Mouse (Mus musculus): ENCODE results near the gene 1700001P01Rik. TPM values are rescaled to one million over a fixed set of nuclear protein-coding genes. Genes with fewer than 3 reads are reported as not detected.
"Not testable (repeated sequence)": the region's sequence is repeated elsewhere in the genome, so short reads cannot be mapped to it uniquely, and the experiment has no call there.

1700001P01Rik gene
- total RNA-seq, 2 experiments from 2014 or later: 0.51 TPM; not detected in 1

DNA sequence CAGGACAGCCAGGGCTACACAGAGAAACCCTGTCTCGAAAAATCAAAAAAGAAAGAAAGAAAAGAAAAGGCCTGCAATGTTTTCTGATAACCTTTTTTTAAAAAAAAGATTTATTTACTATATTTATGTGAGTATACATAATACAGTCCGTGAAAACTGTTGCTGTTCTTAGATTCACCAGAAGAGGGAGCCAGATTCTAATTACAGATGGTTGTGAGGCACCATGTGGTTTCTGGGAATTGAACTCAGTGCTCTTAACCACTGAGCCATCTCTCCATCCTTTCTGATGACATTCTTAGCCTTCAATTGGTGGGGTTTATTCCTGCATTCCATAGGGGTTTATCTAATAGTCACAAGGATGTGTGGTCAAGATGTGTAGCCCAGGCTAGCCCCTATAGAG lies 17.4 kb upstream of the 1700001P01Rik start:
- no peak for DNase-seq

DNA sequence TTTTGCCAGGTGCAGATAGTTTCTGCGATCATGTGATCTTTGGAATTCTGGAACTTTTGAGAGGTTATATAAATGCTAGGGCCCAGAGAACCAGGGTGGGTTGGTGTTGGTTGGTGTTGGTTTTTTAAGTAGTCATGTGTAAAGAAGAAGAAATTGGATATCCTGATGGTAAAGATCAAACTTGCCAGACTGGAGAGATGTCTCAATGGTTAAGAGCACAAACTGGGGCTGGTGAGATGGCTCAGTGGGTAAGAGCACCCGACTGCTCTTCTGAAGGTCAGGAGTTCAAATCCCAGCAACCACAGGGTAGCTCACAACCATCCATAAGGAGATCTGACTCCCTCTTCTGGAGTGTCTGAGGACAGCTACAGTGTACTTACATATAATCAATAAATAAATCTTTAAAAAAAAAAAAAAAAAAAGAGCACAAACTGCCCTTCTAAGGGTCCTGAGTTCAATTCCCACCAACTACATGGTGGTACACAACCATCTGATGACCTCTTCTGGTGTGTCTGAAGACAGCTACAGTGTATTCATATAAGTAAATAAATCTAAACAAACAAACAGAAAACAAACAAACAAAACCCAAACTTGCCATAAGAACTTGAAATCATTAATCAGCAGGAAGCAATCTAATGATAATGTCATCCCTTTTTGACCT lies 15.2 kb upstream of the 1700001P01Rik start:
- DNase-seq: not testable (repeated sequence)

GRCm38 (mm10) chr11:97789727-97790126 lies 14.0 kb upstream of the 1700001P01Rik start:
- no peak for DNase-seq

- no peak for DNase-seq
These were observed 12.2 kb upstream of the 1700001P01Rik start for GRCm38 (mm10) chr11:97787961-97788360.

DNA sequence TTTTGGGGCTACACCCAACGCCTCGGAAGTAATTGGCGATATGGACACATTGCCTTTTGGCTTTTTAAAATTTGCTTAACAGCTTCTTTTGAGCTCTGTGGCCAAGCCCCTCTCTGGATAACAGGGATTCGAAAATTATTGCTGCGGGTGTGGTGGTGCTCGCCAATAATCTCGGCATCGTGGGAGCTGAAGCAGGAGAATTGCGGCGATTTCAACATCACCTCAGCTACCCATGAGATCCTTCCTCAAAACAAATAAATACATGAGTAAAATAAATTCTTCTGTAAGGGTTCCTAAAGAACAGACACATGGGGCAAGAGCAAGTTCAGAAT lies 6.8 kb upstream of the 1700001P01Rik start:
- DNase-seq: no peak

DNA sequence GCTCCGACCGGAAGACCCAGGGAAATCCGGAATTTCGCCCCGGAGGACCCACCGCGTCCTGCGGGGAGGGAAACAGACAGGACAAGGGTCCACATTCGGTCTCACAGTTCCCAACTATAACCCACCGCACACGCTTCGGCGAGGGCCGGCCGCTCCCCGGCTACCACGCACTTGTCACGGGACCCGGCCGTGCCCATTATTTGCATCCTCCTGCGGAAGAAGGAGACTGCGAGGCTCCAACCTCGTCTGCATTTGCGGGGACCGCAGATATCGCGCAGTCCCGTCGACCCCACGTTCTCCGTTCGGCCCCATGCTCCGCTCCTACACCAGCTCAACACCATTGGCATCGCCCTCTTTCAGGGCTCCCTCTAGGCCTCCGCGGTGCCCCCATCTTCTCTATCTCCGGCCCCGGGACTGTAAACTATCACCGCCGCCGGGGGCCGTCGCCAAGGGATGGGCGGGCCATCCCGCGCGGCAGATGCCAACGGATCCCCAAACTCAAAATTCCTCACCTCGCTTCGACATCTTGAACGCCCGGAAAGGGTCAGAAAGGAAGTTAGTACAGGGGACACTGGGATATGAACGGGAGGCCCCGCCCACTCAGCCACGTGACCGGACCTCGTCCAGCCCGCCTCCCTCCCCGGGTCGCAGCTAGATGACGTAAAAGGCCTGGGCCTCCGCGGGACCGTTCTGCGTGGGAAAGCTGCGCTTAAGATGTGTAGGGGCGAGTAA lies 6.3 kb upstream of the 1700001P01Rik start, which contains the start of gene Rpl23:
Gene Rpl23, minus strand, starts transcription at position 606 of the 732 bp plus-strand sequence.
- DNase-seq: peak; percentile 100

DNA sequence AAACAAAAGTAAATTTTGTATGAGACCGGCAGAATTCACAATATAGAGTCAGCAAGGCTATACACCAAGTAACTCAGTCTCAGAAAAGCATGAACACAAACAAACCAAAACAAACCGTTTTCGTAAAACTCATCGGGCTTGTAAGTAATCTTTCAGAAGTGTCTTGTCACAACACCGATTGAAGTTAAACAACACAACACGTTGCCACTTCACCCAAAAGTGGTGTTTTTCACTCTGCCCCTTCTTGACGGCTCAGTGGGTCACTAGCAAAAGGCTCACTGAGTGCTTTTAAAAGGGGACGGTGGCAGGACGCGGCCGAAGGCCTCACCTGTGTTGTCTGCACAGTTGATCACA lies 5.7 kb upstream of the 1700001P01Rik start:
- no peak for DNase-seq

DNA sequence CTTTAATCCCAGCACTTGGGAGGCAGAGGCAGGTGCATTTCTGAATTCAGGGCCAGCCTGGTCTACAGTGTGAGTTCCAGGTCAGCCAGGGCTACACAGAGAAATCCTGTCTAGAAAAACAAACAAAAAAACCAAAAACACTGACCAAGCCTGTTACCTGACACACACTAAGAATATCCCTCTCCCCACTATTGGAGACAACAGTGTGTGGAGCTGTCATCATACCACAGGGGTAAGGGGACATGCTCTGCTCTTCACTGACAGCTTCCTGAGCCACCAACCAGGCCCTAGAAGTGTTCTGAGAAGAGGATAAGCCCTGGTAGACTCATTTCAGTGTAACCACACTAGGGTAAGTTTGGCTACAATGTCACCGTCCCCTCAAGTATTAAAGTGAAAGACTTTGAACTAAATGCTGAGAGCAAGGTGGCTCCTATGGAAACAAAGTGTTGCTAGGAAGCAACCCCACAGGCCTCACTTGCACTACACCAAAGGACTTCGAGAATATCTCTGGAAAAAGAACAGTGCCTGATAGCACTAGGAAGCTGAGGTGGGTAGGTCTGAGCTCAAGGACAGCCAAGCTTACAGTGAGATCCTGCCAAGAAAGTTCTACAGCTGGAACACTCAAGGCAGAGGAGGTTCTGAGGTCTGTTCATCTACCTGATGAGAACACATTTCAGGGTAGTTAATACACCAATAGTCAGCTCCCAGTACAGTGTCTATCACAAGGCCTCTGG lies 4.4 kb upstream of the 1700001P01Rik start:
- no peak for DNase-seq

GRCm38 (mm10) chr11:97778918-97779317 lies 3.2 kb upstream of the 1700001P01Rik start:
- no peak for DNase-seq

DNA sequence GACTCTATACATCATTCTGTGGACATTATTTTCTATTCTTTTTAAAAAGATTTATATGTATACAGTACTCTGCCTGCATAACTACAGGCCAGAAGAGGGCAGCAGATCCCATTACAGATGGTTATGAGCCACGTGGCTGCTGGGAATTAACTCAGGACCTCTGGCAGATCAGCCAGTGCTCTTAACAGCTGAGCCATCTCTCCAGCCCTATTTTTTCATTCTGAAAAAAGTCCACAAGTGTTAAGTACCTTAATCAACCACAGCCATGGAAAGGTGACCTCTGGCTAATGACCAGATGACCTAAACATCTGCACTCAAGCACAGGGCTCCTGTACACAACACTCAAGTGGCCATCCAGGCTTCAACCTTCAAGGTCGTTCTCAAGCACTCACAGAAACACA lies 1.4 kb upstream of the 1700001P01Rik start:
- no peak for DNase-seq

GRCm38 (mm10) chr11:97776497-97777128 lies 895 bp upstream of the 1700001P01Rik start:
- no peak for DNase-seq

- no peak for DNase-seq
These were observed 532 bp downstream of the 1700001P01Rik start for GRCm38 (mm10) chr11:97775186-97775585.

DNA sequence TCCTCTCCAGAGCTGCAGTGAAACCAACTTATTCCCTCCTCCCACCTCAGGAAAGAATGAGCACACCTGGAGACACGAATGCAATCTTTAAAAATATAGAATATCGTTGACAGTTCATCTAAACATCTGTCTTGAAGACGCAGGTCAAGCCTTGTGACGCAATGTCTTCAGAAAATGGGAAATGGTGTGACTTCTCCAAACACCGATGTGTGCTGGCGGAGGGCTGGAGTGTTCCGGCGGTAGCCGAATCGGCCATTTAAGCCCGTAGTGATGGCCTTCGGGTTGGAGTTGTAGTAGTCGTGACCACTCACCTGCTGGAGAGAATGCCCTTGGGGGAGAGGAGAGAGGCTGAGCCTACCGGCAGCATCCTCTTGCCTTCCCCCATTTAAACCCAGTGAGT lies 4.3 kb downstream of the 1700001P01Rik start:
- DNase-seq: no peak

GRCm38 (mm10) chr11:97769704-97770103 lies 6.0 kb downstream of the 1700001P01Rik start:
- DNase-seq: no peak

GRCm38 (mm10) chr11:97766154-97766881 lies 9.4 kb downstream of the 1700001P01Rik start, which contains the start of gene Cwc25:
Gene Cwc25, minus strand, starts transcription at chr11:97766556.
- peak; percentile 97 for DNase-seq

- DNase-seq: no peak
These were observed 14.1 kb downstream of the 1700001P01Rik start for GRCm38 (mm10) chr11:97761638-97762037.

DNA sequence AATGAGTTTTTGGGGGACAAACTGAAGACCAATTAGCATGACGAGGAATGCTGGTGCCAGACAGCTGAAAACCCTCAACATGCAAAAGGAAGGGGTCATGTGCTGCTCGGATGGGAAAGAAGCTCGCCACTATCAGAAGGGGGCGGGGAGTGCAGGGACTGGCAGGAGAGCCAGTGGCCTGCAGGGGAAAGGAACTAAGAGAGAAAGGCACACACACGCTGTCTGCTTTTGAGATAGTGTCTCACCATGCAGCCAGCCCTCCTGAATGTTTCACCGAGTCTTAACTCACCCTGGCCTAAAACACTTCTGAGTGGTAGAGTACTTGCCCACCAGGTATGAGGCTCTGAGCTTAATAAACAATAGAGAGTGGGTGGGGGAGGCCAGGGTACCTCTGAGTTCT lies 16.8 kb downstream of the 1700001P01Rik start:
- no peak for DNase-seq

- no peak for DNase-seq
These were observed 17.6 kb downstream of the 1700001P01Rik start for GRCm38 (mm10) chr11:97758125-97758524.

- DNase-seq: no peak
These were observed 22.4 kb downstream of the 1700001P01Rik start for GRCm38 (mm10) chr11:97753277-97753676.

DNA sequence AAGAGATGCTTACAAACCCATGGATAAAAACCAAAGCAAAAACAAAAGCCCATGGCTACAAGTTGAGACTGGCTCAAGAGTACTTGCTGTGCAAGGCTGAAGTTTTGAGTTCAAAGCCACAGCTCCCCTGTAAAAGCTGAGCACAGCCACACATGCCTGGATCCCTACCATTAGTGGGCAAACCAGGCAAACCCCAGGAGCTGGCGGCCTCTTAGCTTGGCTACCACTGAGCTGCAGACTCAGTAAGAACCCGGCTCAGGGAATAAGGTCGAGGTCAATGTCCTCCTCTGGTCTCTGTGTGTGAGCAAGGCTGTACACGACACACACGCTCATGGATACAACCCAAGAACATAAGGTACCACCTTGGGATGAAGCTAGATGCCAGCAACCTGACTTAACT lies 27.2 kb downstream of the 1700001P01Rik start:
- peak; percentile 45 for DNase-seq

DNA sequence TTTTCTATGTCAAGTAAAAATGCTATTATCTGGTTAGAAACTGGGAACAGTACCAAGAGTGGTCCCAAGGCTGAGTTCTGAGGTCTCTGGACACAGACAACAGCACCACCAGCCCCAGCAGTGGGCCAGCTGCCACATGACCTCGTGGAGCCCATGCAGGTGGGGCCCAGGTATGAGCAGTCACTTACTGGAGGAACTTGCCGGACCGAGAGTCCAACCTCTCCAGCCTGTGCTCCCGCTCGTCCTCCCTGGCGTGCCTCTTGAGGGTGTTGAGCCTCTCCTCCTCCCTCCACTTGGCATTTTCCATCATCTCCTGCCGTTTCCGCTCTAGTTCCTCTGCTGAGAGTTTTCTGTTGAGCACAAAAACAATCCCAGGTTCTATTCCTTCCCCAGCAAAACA lies 27.9 kb downstream of the 1700001P01Rik start:
- peak; percentile 38 for DNase-seq

- no peak for DNase-seq
These were observed 30.4 kb downstream of the 1700001P01Rik start for GRCm38 (mm10) chr11:97745331-97745721.

All from adrenal gland, postnatal 10 days (tissue).